Mouse (Mus musculus): Measurements from ENCODE around the gene Adamts6.

The Adamts6 gene

DNA sequence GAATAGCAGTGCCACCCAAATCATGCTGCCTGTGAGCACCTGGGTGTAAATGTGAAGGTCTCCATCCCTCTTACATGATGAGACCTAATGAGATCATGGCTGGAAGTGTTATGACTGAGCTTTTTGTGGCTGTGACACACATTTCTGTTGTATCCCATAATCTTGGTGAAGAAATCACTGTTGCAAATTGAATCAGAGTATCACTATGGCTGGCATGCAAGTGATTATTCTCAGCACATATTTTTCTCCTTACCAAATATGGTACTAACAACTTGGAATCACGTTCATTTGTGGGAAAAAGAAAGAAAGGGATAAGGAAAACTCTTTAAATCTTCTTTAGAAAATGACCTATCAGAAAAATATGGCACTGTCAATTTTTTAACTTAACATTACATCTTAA is 180.4 kb downstream of the Adamts6 start:
- DNase-seq (ENCODE audit: low spot score) = no peak

DNA sequence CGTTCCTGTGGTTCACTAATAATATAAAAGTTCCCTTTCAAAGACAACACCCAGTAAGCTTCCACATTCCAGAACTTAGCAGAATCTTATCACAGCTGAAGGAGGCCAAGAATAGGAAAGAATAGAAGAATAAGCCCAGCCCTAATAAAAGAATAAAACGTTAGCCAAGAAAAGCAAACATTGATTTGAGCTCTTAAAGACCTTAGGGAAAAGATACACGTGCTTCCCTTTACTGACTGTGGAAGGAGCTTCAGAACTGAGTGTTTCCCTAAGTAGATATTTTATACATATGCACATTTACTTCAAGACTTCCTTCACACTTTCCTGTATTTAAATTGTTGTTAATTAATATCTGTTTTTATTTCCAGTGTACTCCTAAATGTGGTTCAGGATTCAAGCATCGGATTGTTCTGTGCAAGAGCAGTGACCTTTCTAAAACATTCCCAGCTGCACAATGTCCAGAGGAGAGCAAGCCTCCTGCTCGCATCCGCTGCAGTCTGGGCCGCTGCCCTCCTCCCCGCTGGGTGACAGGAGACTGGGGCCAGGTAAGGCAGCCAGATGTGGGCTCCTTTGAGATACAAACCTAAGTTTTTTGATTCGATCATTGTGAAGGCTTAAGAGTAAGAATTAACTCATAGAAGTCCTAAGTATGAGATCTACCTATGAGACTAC is 188.8 kb downstream of the Adamts6 start:
- DNase-seq (ENCODE audit: low spot score) = no peak

DNA sequence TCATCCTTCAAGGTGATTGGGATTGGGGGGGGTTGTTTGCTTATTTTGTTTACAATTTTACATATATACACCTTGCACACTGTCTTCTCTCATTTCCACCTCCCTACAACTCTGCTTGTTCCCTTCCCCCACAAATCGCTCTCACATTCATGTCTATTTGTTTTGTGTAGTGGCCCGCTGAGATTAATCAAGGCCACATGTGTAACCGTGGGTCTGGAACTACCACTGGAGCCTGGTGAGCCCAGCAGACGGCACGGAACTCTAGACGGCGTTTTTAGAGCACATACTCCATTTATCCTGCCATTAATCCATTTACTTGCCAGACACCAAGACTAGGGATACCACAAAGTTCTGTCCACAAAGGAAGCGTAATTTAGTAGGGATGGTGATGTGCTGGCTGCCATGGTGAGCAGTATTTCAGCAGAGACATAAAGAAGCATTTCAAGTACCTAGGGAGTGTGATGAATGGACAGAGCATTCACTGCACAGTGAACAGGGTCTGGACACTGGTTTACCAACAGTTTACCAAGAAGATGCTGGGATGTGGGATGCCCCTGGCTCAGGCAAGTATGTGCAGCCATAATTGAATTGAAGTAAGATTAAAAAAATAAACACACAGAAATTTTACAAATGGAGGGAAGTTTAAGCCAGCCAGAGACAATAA is 194.9 kb downstream of the Adamts6 start:
- DNase-seq (ENCODE audit: low spot score) = no peak

DNA sequence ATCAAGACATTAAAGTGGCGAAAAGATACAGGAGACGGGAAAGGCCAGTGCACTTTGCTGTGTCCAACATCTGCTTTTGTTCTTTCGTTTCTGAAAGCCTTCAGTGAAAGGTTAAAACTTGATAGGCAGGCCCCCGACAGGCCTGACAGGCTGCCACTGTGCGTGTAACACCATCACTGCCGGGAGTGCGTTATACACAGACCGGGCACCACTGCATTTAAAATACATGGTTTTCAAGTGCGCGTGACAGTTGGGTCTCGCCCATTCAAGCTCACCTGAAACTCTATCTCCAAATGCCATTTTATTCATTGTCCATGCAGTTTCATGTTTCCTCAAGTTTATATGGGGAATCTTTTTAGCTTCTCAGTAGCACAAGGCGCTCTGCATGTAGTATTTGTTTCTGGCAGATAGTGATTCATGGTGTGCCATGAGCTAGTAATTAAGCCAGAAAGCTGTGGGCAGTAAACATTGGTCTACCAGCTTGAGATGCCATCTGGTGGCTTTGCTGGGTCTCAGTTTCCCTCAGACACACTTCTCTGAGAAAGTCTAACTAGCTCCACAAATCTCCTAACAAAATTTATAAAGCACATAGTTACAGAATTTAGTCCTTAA is 195.6 kb downstream of the Adamts6 start:
- no peak for DNase-seq (ENCODE audit: low spot score)

DNA sequence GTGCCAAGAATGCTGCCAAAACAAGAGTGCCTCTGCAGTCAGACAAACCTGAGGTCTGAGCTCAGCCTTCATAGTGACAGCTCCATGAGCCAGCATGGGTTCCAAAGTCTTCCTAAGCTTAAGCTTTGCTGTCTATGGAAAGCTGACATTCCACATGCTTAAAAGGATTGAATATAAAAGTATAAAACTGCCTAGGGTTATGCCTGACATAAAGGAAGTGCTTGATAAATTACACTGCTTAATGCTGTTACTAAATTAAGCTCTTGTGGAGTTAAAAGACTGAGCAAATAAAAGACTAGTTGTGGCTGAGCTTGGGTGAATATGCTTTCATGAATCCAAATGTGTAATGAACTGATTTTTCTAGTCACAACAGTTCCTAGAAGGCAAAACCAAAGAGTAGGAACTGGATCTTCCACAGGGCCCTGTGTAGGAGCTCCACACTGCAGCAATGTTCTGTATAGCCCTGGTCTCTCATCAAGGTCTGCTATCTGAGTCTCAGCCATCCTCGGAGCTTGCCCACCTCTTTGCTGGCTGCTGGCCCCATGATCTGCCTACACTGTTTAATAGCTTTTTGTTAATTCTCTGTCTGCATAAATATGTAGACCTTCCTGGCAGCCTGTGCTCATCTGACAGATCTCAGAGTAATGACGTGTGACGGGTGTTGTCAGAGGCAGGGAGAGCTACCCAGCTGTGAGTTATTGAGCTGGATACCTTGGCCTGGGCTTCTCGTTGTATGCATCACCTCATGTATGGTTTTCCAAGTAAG is 203.6 kb downstream of the Adamts6 start:
- no peak for DNase-seq (ENCODE audit: low spot score)

DNA sequence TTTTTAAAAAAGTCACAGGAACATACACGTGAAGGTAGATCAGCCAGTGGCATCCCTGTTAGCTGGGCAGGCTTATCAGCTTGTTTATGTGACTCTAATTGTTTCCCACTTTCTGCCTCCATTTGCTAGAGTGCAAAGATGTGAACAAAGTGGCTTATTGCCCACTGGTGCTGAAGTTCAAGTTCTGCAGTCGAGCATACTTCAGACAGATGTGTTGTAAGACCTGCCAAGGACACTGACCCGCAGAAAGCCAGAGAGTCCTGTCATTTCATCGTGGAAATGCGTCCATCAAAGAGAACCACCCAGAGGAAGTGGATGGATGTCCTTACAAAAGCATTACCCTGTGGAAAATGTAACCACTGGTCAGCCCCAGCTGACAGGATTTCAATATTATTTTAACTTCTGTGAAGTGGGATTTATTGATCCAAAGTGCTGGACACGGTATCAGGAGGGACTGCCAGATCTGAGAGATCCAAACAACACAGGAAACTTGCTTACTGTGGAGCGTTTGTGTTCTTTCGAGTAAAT is 205.9 kb downstream of the Adamts6 start:
- DNase-seq (ENCODE audit: low spot score) = no peak

DNA sequence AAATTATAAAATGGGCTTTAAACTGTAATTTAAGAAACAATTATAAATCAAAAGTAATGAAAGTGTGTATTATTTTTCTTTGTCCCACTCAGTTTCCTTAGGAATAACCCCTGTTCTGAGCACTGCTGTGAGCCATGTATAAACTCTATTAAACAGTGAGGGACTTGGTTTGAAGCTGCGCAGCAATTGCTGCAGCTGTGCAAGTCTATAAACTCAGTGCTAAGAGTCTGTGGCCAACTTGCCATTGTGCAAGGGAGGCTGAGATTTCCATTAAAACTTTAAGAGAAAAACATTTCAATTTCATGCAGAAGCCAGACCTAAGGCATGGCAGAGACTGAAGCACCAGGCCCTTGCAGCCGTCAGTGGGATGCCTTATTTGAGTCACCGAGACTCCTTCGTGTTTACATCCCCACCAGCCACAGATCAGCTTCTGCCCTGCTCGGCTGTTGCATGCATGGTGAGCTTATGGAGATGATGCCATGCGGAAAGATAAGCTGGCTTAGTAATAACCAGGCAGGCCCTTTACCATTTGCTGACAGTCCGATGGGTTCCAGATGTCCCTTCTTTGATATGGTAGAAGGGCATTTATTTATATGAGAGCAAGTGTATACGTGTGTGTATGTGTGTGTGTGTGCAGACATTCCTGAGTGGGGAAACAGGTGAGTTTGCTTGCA is 206.7 kb downstream of the Adamts6 start:
- no peak for DNase-seq (ENCODE audit: low spot score)

DNA sequence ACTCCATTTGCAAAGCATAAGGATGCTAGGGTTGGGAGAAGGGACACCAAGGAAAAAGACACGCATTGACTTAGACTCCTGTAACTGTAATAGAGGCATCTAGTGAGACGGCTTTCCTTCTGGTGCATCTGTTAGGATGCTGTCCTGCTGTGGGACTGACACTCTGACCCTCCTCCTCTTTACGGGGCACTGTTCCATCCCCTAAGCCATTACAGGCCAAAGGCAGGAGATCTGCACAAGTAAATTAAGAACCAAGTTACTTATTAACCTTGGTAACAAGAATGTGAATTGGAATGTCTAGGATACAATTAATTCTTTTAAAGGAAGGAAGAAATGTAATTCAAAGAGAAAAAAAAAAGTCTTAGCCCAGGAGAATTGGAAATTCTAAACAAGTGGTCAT is 210.0 kb downstream of the Adamts6 start:
- DNase-seq (ENCODE audit: low spot score) = no peak

DNA sequence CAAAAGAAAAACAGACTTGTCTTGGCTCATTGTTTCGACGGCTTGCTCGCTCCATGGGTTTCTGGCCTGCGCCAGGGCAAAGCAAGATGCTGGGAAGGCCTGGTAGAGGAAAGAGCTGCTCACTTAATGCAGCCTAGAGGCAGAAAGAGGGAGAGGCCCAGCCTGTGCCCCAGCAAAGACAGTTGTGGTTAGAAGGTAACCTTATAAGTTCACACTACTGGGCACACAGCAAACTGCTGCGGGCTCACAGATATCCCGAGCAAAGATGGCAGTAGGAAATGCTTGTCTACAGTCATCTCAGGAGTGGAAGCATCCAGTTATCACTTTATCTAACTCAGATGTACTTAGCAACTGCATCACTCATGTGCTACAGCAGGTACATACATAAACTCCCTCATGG is 211.0 kb downstream of the Adamts6 start:
- DNase-seq (ENCODE audit: low spot score) = no peak

DNA sequence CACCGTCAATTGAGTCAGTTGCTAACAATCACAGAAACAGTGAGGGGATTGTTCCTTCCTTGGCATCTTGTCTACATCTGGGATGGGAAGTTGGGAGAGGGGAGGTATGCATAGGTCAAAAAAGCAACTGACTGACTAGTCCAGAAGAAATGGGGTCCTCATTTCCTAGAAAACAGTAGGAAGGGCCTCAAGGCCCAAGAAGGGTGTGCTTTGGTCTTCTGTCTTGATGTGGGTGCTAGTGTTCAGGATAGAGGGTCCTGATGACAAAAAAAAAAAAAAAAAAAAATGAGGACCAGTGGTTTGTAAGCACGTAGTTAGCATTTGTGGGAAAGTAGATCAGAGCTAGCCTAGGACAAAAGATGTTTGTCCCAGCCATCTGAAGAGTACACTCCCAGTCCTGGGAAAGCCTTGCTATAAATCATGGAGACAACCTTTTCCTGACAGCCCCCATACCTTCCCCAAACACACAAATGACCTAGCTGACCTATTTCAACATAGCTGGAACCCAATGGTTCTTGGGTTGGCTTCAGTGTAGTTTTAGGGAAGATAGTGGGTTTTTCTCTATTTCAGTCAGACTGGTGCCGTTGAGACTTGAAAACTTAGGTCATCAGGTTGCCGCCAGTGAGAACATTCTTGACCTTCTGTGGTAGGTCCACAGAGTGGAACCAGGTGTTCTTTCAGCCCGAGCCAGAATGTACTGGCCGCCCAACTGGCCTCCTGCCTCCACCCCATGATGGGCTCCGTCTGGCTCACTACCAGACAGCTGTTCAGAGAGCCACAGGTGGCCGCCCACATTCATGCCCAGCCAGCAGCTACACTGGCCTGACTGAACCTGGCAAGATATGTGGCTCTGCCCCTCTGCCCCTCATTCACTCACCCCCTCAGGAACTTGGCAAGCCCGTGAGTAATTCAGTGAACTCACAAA is 211.7 kb downstream of the Adamts6 start:
- no peak for DNase-seq (ENCODE audit: low spot score)

DNA sequence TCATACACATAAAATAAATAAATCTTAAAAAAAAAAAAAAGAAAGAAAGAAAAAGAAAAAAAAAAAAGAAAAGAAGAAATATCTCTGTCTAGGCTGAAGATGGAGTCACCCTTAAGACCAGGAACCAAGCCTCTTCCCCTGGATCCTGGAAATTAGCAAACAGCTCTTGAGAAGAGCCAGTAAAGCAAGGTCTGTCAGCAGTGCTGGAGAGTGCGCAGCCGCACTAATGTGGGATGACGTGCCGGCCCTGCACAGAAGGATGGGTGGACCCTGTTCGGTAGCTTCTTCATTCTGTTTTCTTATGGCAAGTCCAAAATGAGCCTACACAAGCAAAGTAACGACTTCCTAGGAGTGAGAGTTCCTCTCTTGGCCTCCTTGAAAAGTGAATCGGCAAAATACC is 214.8 kb downstream of the Adamts6 start:
- no peak for DNase-seq (ENCODE audit: low spot score)

DNA sequence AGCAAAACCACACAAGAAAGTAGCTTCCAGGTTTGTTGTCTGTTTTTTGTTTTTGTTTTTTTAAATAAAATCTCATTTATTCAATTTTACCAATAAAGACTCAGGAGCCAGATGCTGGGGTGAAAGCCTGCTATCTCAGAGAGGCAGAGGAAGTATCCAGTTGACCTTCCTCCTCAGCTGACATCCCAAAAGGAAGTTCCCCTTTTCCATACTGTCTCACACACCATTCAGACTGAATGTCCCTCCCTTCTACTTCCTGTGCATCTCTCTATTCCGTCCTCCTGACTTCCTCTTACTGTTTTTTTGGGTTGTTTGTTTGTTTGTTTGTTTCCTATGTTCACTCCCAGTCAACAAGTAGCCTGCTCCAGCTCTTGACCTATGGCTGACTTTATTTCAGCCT is 216.4 kb downstream of the Adamts6 start:
- DNase-seq (ENCODE audit: low spot score) = no peak

DNA sequence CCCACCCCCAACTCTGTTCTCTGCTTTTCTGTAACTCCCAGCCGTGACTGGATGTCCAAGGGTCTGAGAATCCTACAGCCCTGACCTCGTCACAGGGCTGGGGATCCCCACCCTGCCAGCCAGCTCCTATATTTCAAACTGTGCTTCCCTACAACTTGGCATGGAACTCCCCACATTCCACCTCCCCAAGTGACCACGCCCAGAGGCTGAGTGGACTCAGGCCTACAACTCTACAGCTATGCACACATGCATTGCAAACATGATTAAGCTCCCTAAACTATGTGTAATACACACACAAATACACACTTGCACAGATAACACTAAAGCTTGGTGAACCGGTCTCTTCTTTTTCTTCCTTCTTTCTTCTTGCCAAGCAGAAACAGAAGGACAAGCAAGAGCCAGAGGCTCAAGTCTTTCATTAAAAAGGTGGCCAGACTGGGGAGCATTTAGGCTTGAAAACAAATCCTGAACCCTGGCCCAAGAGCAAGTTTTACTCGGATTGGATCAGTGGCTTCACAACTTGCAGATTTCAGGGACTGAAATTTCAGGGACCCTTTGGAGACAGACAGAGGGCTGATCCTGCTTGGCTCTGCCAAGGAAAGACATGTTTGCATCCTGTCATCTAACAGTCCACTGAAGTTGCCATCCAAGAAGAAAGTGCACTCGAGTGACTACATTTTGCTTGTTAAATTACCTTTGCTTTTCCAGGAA is 218.7 kb downstream of the Adamts6 start:
- DNase-seq (ENCODE audit: low spot score) = no peak

DNA sequence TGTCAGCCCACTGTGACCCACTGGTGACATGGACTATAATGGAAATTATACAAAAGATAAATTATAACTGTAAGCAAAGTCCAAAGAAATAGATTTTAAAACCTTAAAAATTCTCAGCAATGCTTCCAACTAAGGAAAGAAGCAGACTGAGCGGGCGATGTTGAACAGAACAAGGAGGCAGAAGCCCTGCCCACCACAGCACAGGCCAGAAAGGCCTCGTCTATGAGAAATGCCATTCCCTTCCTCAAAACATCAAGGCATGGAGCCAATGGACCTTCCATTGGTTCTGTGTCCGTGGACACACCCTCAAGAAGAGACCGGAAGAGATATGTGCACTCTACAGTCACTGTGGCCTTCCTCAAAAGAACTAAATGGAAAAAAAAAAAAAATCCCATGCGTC is 220.0 kb downstream of the Adamts6 start:
- no peak for DNase-seq (ENCODE audit: low spot score)

DNA sequence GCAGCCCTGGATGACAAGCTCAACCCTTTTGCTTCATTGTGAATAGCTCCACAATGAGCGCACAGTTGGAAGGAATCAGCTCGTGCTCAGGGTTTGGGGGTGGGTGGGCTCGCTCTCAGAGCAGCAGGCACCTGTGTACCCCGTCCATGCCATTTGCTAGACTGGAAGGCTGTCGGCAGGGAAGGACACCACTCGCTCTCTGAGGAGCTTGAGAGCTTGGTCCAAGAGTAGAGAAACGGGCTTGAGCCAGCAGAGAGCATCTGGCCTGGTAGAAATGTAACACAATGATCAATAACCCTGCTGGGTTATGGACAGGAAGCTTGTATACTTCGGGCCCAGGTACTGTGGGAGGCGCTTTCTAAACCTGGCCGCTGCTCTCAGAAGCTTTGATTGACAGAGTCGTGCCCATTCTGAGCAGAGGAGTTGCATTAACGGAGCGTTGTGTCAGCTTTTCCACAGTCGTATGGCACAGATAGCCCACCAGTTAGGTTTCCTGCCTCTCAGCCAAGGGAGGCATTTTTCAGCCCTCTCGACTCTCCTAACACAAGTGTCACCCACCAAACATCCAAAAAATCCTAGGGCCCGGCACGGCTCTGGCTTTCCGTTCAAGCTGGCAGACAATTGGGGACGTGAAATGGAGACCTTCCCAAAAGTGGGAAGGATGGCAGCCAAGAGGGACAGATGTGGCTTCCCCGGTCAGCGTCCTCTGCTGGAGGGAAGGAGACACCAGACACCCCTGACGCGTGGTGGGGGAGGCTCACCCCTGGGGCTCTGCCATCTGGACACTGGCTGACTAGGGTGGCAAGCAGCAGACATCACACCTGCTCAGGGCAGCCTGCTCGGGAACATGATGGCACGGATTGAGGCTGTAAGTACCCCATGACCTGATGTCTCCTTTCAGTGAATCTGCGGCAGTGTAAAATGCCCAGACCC is 222.2 kb downstream of the Adamts6 start:
- no peak for DNase-seq (ENCODE audit: low spot score)

DNA sequence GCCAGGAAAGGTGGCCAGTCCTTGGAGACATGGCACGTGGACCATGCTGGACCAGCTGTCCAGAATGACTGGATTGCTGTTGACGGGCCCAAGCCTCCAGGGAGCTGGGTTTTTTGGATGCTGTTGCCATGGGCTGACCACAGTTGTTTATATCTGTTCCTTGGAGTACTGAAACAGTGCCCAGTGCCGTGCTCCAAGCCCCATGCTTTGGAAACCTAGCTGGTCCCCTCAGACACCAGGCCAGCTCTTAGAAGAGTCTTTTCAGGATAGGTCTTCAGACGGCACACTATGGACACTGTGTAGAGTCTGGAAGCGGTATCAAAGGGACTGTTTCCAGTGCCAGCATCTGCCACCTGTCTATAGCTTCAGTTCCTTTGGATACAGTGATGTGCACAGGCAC is 223.1 kb downstream of the Adamts6 start:
- no peak for DNase-seq (ENCODE audit: low spot score)

DNA sequence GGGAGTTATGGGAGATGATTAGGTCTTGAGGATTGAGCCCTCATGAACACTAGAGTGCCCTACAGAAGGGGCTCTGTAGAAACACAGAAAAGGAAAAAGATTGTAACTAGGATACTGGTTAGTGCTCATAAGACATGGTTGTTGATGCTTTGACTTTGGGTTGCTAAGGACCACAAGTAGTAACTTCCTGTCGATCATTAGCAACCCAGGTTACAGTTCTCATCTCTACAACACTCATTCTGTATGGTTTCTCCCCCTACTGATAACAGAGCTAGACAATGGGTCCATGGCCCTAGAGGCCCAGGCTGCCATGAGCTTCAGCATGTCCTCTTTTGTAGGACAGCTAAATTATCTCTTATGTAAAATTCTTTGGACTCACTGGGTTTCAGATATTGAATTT is 227.4 kb downstream of the Adamts6 start:
- no peak for DNase-seq (ENCODE audit: low spot score)

DNA sequence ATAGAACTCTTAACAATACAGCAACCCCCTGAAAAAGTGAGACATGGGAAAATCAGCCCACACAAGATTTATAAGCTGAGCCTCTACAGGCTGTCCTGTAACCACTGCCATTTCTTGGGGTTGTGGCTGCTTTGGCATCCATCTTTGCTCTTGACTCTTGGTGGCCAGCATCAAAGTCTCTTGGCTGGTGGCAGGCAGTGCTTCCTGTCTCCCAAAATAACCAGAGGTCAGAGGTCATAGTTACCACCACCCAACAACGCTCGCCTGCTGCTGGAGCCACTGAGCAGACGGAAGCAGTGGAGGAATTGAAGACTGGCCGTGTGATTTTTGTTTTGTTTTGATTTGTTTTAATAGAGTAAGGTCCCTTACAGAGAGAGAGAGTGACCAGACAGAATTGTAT is 228.5 kb downstream of the Adamts6 start:
- DNase-seq (ENCODE audit: low spot score) = no peak

DNA sequence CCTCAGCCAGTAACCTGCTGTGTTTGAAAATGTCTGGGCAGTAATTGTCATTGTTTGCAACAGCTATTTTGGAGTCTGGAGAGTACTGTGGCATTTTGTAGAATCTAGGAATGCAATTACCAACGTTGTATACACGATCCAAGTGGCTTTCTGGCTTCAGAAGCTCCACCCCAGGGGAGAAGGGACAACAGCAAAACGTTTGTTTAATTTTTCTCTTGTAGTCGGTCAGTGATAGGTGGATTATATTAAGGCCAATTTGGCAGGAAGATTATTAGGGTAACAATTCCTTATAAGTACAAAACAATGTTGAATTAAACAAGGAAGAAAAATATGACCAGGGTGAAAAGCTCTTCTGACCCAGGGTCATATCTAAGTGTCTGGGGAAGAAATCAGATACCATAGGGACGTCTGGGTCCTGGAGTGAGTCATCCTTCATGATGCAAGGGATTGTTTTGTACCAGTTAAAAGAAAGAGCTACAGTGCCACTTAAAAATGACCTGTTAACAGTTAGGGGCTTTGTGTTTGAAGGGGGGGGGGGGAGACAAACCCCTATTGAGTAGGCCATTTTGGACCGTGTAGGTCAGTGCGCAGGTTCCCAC is 229.2 kb downstream of the Adamts6 start:
- no peak for DNase-seq (ENCODE audit: low spot score)

Data from ovary, postnatal 14 days (tissue).